Mouse (Mus musculus) cerebellum, adult 11-12 months (tissue): Measurements from ENCODE around the gene Terb1.

Source experiments
- DNase-seq: peaks from one replicate; pipeline ENCODE4 v3.0.0; 2022

Terb1 gene

GRCm38 (mm10) chr8:104410628-104411273, 99.0 kb downstream of the Terb1 start:
- no peak for DNase-seq

GRCm38 (mm10) chr8:104408328-104409110, 101.2 kb downstream of the Terb1 start:
- DNase-seq: no peak

GRCm38 (mm10) chr8:104406340-104407128, 103.2 kb downstream of the Terb1 start:
- DNase-seq: no peak

DNA sequence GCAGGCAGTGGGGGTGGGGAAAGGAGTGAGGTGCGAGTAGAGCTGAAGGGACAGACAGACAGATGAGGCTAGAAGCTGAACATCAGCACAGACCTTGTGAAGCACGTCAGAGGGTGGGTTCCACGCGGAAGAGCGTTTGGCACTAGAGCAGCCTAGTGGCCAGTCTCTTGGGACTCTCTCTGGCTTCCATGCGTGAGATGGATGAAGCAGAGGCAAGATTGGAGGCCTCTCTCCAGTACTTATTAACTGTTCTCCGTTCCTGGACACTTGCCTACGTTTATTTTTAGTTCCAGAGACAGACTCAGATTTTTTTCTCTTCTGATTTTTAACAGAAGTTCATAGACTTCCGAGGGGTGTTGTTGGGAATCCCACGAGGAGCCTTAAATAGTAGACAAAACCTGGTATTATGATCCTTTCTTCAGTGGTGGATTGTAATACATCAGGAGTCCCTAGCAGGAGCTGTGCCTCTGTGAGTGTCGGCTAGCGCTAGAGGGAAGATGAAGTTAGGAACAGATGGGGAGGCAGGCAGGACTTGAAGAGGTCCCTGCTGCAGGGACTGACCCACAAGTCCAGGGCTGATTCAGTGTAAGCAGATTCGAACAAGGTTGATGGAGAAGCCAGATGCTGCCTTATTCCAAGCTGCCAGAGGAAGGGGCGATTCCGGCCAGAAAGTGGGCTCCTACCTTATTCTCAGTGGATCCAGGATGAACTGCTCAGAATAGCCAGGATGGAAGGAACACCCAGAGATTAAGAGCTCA, 104.1 kb downstream of the Terb1 start:
- DNase-seq: no peak

GRCm38 (mm10) chr8:104403596-104403995, 106.1 kb downstream of the Terb1 start:
- DNase-seq: no peak
